Mouse (Mus musculus) hindlimb bud, embryonic 11.5 days (tissue): ENCODE data around the gene S100a10.

ENCODE experiments used
- DNase-seq: peaks from one replicate; pipeline ENCODE4 v3.0.0-alpha.2; 2012; ENCODE audit warnings: low read depth, low spot score; ENCODE audit errors: extremely low spot score

The S100a10 gene

DNA sequence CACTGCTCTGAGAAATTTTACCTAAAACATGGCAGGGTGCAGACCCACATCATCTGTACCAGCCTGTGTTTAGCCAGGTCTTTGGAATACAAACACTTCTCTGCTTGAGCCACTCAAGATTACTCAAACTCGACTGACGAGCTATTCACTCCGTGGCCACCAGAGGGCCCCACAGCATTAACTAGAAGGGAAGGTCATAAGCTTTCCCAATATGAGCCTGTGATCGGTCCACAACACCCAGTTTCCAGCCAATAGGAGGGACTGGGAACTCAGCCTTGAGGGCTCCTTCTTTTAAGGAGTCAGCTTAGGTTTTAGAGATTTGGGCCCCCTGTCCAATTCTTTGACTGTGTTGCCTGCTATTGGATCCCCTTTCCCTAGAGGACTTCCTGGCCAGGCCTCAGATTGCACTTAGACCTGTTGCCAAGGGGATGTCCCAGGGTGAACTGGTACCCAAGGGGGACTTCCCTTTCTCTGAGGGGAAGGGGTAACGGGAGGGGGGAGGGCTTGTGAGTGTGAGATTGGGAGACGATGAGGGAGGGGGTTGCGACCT, 7.7 kb upstream of the S100a10 start:
- DNase-seq, result no peak

DNA sequence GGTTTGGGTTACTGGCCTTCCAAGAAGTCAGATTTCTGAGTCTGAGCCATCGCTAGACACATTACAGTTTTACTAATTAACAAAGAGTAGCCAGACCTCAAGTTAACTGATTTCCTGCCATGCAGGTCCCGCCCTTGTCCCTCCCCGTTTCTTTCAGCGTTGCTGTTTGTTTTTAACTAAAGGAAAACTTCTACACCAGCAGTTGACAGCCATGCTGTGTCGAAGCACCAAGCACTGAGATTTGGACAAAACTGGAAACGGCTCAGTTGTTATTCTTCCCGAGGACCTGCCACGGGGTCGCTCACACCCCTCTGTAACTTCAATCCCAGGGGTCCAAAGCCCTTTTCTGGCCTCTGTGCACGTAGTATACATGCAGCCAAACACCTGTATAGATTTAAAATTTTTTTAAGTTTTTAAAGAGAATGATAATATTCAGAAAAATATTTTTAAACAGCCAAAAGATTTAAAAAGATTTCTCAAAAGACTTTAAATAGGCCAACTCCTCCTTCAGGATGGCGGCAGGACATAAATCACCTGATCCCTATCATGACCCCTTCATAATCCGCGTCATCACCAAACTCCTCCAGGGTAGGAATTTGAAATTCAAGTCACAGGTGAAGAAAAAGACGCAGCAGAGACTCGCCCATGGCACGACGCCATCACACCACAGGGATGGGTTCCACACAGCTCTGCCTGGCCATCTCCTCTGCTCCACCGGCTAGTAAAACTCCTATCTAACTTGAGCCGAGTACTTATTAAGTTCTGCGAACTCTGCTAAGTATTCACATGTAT, 6.9 kb upstream of the S100a10 start:
- no peak for DNase-seq

DNA sequence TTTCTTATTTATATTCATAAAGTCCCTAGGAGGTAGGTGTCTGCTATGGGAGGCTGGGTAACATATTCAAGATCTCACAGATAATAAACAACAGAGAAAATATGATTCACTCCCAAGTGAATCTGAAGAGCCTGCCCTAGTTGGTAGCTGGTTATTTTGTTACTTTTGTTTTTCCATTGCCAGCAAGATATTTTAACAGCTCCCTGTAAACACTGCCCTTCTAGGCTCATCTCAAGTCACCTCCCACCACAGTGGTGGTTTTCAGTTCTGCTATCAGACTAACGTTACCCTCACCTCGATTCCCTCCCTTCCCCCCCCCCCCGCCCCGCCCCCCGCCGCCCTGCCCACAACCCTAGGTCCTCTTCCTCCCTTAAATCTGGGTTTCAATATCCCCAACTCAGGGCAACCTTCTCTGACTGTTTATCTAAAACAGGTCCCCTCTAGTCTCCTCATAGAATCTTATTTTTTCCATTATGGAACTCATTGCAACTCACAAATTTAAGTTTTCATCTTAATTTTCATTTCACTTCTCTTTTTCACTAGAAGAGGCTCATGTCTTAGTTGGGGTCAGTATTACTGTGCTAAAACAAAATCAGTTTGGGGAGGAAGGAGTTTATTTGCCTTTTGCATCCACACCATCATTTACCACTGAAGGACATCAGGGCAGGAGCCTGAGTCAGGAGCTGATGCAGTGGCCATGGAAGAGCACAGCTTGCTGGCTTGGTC, 6.2 kb upstream of the S100a10 start:
- DNase-seq, result no peak

- DNase-seq, result no peak
These were observed 4.9 kb upstream of the S100a10 start for GRCm38 (mm10) chr3:93549986-93550385.

DNA sequence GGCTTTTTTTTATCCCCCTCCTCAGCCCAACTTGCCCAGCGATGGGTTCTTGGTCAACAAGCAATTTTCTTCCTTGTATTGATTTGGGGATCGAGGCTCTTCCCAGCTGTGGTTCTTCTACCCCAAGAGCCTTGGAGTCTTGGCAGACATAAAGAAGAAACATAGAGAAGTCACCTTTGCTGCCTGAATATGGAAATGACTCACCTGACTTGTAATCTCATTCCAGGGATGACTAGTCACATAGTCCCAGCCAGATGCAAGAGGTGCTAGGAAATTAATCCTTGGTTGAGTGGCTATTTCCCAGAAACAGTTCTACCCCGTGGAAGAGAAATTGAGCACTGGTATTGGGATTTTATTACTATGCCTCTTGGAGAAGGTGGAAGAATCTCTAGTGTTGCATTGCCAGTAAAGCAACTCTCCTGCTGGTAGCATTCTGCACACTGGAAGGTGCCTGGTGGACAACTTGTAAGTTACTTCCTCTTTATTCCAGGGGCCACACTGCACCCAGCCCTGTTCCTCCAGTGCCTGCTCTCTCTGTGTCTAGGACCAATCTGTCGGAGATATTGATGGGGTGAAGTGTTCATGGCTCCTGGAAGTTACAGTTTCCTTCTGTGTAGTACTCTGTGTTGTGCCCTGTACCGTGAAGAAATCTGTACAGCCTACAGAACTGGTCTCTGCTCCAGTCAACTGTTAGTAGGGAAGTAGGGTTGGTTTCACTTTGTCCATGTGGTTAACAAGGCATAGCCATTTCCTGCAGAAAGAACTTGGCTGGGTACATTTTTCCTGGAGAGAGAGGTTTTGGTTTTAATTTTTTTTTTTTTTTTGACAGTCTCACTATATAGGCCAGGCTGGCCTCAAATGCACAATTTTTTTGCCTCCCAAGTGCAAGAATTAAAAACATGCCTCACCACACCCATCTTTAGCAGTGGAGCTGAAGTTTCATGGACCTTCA, 2.7 kb upstream of the S100a10 start:
- DNase-seq, result no peak

DNA sequence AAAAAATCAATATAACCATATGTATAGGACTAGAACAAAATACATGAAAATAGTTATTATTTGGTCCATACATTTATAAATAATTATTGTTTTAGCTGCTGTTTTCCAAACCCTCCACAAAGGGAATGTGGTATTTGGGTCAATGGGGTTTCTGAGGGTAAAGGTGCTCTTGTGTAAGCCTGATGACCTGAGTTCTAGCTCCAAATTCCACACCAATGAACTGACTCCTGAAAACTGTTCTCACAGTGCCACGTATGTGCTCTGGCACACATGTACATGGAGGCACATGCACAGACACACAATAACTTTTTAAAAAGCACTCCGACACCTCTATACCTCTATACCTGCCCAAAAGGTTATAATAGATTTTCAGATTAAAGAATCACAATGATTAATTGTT, 1.6 kb upstream of the S100a10 start:
- DNase-seq, result no peak

DNA sequence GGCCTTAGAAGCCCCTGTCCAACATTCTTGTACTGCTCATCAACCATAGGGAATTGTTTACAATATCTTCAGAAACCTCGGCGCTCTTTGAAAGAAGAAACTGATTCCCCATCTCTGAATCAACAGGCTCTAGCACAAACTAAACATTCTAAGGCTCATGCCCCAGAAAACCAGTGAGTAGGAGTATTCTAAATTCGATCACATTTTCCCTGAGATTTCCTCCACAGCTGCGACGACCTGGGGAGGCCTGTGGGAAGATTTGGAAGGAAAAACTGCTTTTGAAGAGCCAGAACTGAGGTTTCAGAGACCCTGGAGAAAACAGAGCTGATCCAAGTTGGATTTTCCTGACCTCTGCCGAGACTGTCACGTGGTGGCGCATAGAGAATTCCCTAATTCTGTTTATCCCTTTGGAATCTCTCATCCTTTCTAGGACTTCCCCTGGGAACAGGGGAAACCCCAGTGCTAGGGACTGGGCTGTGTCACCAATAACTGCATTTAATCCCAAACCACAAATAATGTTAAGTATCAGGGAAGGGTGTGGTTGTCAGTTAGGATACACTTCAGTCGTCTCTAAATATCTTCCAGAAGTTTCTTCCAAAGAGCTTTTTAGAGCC, 1.0 kb upstream of the S100a10 start:
- DNase-seq, result no peak

- DNase-seq, result no peak
These were observed 400 bp upstream of the S100a10 start for GRCm38 (mm10) chr3:93554379-93554980.

DNA sequence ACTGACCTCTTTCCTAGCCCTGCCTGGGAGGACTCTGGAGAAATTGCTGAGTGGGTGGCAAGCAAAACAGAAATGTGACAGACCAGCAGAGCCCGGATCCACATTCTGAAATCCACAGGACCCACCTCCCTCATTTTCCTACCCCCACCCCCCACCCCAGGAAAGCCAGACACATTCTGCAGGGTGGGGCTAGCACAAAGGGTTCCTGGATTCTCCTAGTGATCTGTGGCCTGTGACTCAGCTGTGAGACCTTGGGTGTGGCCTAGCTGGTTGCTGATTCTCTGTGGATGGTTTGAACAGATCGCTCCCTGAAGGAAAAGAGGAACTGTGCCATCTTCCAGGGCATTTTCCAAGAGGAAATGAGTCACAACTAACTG, 986 bp downstream of the S100a10 start:
- no peak for DNase-seq

- no peak for DNase-seq
These were observed 1.7 kb downstream of the S100a10 start for GRCm38 (mm10) chr3:93556599-93556998.

DNA sequence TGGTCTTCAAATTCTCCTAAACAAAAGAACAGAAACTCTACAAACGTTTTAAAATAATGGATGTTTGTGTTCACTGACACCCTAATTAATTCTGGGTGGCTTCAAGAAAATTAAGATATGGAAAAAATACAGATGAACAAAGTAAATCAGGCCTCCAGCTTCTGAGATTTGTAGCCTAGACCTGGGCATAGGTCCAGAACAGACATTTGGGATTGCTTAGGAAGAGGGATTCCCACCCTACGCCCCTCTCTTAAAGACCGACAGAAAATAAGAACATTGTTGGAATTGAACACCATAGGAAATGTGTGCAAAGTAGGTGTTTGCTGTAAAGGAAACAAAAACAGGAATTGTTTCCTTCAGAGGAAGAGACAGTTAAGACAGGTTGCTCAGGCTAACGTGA, 2.6 kb downstream of the S100a10 start:
- DNase-seq, result no peak

DNA sequence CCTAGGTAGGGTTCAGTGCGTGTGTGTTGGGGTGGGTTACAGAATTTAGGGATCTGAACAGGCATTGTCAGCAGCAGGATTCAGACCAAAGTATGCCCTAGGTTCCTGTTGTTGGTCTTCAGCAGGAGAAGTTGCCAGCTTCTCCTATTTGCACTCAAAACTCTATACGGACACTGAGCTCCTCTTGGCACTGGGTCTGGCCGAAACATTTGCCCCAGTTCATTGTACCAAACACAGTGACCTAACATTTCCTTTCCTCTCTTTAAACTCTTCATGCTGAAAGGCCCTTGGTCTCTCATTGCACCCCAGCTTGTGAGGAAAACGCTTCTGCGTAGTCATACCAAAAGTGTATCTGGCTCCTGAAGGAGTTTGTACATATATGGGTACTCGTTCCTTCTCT, 5.1 kb downstream of the S100a10 start:
- DNase-seq, result no peak

DNA sequence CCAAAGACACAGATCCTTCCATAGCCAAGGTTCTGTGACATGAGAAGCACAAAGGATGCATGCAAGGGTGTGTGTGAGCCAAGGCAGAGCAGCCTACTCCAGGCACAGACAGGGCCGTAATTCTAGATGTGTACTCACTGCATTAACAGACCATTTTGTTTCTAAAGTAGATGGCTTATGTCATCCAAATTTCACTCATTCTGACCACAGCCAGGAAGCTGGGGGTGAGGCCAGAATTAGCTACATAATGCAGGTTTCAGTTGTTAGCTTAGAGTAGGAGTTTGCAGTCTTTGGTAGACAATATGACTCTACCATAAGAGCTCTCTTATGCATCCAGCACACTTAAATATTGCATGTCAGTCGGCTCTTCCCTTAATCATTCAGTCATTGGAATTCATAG, 7.5 kb downstream of the S100a10 start:
- no peak for DNase-seq

- no peak for DNase-seq
These were observed 8.3 kb downstream of the S100a10 start for GRCm38 (mm10) chr3:93563216-93563615.

DNA sequence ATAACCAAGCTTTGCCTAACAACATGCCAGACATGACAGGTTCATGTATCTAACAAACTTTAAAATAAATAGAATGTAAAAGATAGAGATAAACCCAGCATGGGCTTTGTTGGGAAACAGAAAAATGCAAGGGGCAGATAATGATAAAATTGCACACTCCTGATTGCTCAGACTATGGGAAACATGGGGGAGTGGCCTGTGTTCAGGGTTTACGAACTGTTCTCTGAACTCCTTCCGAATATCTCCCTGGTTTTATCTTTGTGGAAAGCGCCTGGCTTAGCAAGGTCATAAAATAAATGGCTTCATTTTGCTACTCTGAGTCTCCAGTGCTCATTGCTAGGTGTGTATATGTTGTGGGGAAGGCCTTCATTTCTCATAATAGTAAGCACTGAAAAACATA, 12.0 kb downstream of the S100a10 start:
- DNase-seq, result no peak

DNA sequence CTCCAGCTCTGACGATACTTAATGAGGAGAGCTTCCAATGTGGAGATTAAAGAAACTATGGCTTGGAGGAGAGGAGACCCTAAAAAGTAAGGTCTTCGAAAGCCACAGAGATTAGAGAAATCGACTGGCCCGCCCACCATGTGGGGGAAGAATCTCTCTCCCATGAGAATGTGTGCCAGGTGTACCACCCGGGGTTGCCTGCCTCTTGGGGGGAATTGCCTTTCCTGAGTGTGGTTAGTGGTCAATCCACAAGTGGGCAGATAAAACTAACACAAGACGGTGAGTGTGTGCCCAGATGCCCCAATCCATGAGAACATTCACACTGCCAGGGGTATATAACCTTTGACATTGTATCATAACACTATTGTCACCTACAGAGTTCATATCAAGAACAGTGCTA, 12.8 kb downstream of the S100a10 start:
- no peak for DNase-seq

- no peak for DNase-seq
These were observed 13.7 kb downstream of the S100a10 start for GRCm38 (mm10) chr3:93568428-93569040.

GRCm38 (mm10) chr3:93569046-93569445, 14.2 kb downstream of the S100a10 start:
- no peak for DNase-seq

GRCm38 (mm10) chr3:93572058-93572791, 17.3 kb downstream of the S100a10 start:
- DNase-seq, result no peak
